Mouse (Mus musculus) NIH3T3 (cell line): ENCODE measurements around the gene Klhl20.
"Not testable (repeated sequence)": the region's sequence is repeated elsewhere in the genome, so short reads cannot be mapped to it uniquely, and the experiment has no call there.

Source experiments
- DNase-seq: peaks from one replicate; pipeline ENCODE4 v3.0.0-alpha.2; 2012; ENCODE audit warnings: low read depth

Klhl20 gene

DNA sequence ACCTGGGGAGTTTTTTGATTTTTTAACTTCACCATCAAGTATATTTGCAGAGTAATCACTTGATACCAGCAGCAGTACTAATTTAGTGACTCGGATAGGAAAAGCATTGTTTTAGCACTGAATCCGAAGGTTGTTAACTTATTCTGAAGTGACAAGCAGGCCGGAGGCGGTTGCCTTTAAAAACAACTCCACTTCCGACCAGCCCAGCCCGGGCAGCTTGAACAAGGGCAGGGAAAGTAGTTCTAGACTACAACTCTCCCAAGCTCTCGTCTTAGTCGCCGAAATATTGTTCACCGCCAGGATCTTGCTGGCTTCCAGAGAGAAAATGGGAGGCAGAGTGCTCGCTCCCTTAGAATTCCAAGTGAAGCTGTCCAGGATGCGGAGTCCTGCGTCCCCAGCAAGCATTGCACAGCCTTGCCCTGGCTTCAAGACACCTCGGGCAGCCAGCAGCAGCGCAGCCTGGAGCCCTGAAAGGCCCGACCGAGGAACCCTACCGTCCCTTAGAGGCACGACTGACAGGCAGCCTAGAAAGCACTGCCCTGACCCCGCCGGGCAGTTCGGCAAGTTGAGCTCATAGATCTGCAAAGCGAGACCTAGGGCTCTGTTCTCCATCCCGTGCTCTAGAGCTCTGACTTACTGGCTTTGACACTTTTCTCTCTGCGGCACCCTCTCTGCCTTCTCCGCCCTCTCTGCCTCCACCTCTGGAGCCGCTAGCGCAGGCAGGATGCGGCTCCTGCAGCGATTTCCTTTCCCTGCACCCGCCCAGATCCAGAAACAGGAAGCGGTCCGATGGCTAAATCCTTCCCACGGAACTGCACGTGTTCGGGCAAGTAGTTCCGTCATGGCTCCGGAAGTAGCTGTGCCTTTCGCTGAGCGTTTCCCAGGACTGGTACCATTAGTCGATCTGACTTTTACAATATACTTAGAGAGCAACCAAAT, at the start of gene Klhl20:
Gene Klhl20, minus strand, starts transcription at position 786 of the 939 bp plus-strand sequence.
- peak; percentile 98 for DNase-seq

GRCm38 (mm10) chr1:161180674-161181073, 49.4 kb upstream of the Klhl20 start:
- peak; percentile 71 for DNase-seq

DNA sequence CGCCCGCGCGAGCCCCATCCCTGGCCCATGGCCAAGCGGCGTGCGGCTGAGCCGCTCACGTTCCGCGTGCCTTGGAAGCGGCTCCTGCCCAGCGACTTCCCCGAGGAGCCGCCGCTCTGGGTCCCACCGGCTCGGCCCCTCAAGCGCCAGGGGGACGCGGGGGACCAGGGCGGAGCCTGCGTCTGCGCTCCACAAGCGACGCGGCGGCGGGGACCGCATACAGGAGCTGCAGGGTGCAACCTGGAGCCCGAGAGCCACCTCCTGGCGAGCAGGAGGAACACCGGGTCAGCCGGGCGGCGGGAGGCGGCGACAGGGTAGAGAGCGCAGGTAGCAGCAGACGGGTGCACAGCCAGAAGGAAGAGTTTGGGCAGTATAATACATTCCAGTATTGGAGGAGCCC, 39.3 kb upstream of the Klhl20 start:
- peak; percentile 10 for DNase-seq

DNA sequence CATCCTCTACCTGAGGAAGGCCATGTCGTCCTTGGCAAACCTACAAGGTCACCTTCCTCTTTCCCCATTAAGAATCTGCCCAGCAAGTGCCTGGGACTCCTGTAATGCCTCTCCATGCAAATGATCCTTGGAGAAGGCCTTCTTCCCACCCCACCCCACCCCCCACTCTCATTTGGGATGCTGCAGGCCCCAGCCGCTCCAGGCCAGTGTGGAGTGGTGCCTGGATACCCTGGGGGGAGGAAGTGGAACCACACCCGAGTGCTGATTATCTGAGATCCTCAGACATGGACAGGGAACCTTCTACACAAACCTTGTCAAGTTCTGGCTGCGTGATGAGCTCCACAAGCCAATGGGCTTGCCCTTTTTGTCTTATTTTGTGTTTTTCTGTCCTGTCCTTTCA, 29.0 kb upstream of the Klhl20 start:
- no peak for DNase-seq

DNA sequence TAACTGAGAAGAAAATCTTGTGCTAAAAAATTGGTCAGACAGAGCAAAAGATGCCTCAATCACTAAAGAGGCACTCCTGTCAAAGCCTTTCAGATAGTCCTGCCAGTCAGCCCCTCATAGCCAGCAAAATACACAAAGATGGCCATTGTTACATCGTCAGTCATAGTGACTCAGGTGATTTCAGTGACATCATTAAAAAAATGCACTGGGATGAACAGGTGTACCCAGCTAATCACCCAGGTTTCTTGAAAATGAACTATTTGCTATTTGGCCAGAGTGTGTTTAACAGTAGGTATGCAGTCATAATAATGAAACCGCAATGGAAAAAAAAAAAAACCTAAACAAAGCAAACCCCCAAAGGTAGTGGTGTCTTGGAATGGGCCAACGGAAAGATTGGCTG, 27.9 kb upstream of the Klhl20 start, which contains the start of gene Tex50:
Gene Tex50, minus strand, starts transcription at position 101 of the 400 bp plus-strand sequence.
- DNase-seq, result no peak

DNA sequence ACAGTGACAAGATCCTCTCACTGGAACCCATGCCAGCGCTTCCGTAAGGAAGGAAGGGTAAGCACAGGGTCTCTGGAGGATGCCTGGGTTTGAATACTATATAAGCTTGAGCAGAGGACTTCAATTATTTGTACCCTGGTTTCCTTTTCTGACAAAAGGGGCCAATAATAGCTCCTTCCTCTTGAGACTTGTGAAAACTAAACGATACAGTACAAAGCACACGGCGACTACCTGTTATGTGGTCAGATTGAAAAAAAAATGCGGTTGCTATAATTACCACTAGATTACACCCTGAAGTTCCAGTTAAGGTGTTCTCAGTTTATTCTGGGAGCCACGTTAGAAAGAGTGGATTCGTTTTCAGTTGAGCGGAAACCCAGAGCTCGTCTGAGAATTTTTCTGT, 25.2 kb upstream of the Klhl20 start:
- DNase-seq, result no peak

- peak; percentile 62 for DNase-seq
Measured at GRCm38 (mm10) chr1:161151098-161151497, 19.8 kb upstream of the Klhl20 start.

DNA sequence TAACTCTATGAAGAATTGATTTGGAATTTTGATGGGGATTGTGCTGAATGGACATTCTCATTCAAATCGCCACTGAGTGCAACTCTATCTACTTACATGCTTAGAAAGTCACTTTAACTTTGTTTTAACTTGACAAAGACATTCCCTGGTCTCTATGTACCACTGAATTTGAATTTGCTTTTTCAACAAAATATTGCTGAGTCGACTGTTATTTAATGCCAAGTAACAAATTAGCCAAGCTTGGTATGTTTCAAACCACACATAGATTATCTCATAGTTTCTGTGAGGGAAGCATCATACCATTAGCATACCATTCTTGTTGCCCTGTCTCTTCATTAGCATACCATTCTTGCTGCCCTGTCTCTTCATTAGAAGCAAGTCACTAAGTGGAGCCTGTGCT, 16.6 kb upstream of the Klhl20 start:
- DNase-seq, result no peak

GRCm38 (mm10) chr1:161145611-161146010, 14.3 kb upstream of the Klhl20 start:
- not testable (repeated sequence) for DNase-seq

- DNase-seq, result no peak
Measured at GRCm38 (mm10) chr1:161143216-161143615, 11.9 kb upstream of the Klhl20 start.

DNA sequence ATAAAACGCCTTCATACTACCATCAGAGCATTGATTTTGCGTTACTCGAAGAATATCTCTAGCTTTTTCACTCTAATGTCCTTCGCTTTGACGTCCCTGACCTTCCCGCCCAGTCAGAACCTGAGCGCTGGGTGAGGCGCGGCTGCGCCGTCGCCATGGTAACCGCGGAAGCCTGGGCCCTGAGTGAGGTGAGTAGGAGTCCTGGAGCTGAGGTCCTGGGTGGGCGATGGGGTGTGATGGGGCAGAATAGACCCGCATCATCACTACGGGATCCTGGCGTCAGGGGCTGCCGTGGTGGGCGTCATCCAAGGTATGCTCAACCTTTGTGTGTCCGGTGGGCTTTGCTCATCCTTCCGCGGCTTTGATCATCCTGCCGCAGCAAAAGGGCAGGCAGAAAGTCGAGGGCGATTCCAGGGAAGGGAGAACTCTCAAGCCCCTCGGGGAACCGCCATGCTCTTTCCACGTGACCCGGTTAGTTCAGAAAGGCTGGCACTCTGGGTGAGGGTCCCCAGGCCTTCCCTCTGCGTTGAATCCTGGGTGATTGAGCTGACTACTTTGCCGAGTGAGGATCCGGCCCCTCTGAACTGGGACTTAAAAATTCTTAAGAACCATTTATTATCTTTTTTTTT, 11.3 kb upstream of the Klhl20 start, which contains the start of gene Ankrd45:
Gene Ankrd45, plus strand, starts transcription at position 161 of the 629 bp plus-strand sequence.
- no peak for DNase-seq

GRCm38 (mm10) chr1:161140026-161140762, 8.9 kb upstream of the Klhl20 start:
- DNase-seq, result no peak

GRCm38 (mm10) chr1:161139496-161139895, 8.2 kb upstream of the Klhl20 start:
- DNase-seq, result no peak

- DNase-seq, result no peak
Measured at GRCm38 (mm10) chr1:161126461-161126860, 4.8 kb downstream of the Klhl20 start.

GRCm38 (mm10) chr1:161122661-161123418, 8.5 kb downstream of the Klhl20 start:
- DNase-seq, result no peak

- no peak for DNase-seq
Measured at GRCm38 (mm10) chr1:161114591-161114990, 16.7 kb downstream of the Klhl20 start.

DNA sequence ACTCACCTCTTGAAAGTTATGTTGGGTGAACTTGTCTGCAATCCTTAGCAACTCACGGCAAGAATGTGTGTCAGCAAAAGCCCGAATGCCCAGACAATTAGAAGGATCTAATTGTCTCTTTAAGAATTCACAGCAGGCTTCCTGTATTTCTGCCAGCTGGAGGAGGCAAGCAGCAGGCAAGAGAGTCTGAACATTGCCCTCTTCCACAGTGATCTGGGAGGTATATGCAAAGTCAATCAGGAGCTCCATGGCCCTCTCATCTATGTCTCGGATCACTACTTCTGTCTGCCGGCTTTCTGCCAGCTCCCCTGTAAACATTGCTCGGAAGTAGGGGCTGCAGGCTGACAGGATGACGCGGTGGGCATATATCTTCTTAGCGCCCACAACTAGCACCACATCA, 22.1 kb downstream of the Klhl20 start:
- DNase-seq, result no peak

DNA sequence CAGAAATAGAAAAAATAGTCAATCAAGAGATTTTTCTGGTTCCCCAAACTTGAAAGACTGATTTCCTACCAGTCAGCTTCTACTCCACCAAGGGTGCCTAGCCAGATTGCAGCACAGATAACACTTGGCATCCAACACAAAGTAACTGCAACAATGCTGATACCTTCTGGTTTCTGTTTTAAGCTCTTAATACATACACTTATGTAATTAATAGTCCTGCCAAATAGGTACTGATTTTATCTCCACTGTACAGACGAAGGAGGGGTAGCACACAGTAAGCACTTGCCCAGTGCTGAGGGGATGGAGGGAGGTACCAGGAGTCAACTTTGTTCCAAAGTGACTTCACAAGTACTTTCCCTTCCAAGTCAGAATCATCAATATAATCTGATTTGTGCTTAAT, 27.5 kb downstream of the Klhl20 start:
- DNase-seq, result no peak

- DNase-seq, result no peak
Measured at GRCm38 (mm10) chr1:161099721-161100405, 31.4 kb downstream of the Klhl20 start.

DNA sequence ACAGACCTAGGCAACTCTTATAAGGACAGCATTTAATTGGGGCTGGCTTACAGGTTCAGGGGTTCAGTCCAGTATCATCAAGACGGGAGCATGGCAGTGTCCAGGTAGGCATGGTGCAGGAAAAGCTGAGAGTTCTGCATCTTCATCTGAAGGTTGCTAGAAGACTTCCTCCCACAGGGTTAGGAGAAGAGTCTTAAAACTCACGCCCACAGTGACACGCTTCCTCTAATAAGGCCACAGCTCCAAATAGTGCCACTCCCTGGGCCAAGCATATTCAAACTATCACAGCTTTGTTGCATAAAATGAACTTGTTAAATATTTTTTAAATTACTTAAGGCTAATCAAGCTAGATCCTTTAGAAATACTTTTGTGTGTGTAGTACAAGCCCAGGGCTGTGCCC, 54.1 kb downstream of the Klhl20 start:
- DNase-seq, result no peak

- DNase-seq, result no peak
Measured at GRCm38 (mm10) chr1:161076238-161076637, 55.1 kb downstream of the Klhl20 start.
